Mouse (Mus musculus) cerebellum, adult 2 months (tissue): ENCODE measurements around the gene Olfr92.

Source experiments
- CTCF ChIP-seq: fragments of 200-500 bp; IDR thresholded peaks from 2 replicates; pipeline ENCODE4 v1.5.1; 2011; ENCODE audit warnings: low read depth, mild to moderate bottlenecking, control low read depth, low read length, moderate library complexity, borderline replicate concordance; ENCODE audit not compliant: insufficient read depth
- POLR2A ChIP-seq: fragments of 200-500 bp; IDR thresholded peaks from 2 replicates; pipeline ENCODE4 v1.6.1; 2011; ENCODE audit warnings: low read length, control low read depth, borderline replicate concordance; ENCODE audit not compliant: insufficient read depth

- TF ChIP-seq CTCF (no peak), POLR2A (no peak)
These were observed 44.1 kb downstream of the Olfr92 start for GRCm38 (mm10) chr17:37075766-37076165.
